Mouse (Mus musculus): ENCODE results near the gene Gm20388. TPM values are rescaled to one million over a fixed set of nuclear protein-coding genes. Genes with fewer than 3 reads are reported as not detected.

The Gm20388 gene
- polyA plus RNA-seq, 1 experiment from 2014 or later, result 1.4 TPM

GRCm38 (mm10) chr8:120667561-120668373 is 757.1 kb downstream of the Gm20388 start, which contains the start of the genes Gm27021 and Cox4i1:
TSS of gene Gm27021 (minus strand) at chr8:120668079.
TSS of gene Cox4i1 (plus strand) at chr8:120668222.
- peak; percentile 93 for ATAC-seq (ENCODE audit: low read depth)
- Histone ChIP-seq H3K9me3 (replicated peaks; ENCODE audit: control insufficient read depth, low read length) (no peaks in the 10 kb centered on the region), H3K4me3 (ENCODE audit: low read depth, low read length) (peak within 1 kb of the TSS; percentile 92), H3K36me3 (ENCODE audit: control insufficient read depth, insufficient read depth) (peaks cover 22% of the 10 kb centered on the region), H3K27me3 (ENCODE audit: control insufficient read depth, insufficient read depth, low read depth, low read length) (no peaks in the 10 kb centered on the region), H3K9ac (ENCODE audit: low read depth, low read length) (peak within 1 kb of the TSS; percentile 94), H3K4me2 (ENCODE audit: low read depth, low read length) (peak within 1 kb of the TSS; percentile 91), H3K4me1 (ENCODE audit: control insufficient read depth, low read depth, low read length) (peaks cover 27% of the 10 kb centered on the region), H3K27ac (ENCODE audit: low read length) (peak within 1 kb of the TSS; percentile 94)
- WGBS (ENCODE audit: insufficient replicate concordance), result under 1% methylated on average over 104 of the region's 105 CpGs

GRCm38 (mm10) chr8:120668374-120668905 is 757.8 kb downstream of the Gm20388 start, which contains the start of gene Emc8:
TSS of gene Emc8 (minus strand) at chr8:120668573.
- Histone ChIP-seq H3K36me3 (ENCODE audit: control insufficient read depth, insufficient read depth) (peaks cover 29% of the 10 kb centered on the region), H3K4me1 (ENCODE audit: control insufficient read depth, low read depth, low read length) (peaks cover 27% of the 10 kb centered on the region)
- under 1% methylated on average over 49 of the region's 51 CpGs for WGBS (ENCODE audit: insufficient replicate concordance)

GRCm38 (mm10) chr8:120671775-120672174 is 761.1 kb downstream of the Gm20388 start:
- Histone ChIP-seq H3K27me3 (ENCODE audit: control insufficient read depth, insufficient read depth, low read depth, low read length) (no peaks in the 10 kb centered on the region), H3K4me2 (ENCODE audit: low read depth, low read length) (no peak overlapping the region), H3K9me3 (replicated peaks; ENCODE audit: control insufficient read depth, low read length) (no peaks in the 10 kb centered on the region), H3K27ac (ENCODE audit: low read length) (no peak overlapping the region), H3K4me1 (ENCODE audit: control insufficient read depth, low read depth, low read length) (peaks cover 13% of the 10 kb centered on the region), H3K36me3 (ENCODE audit: control insufficient read depth, insufficient read depth) (peaks cover 35% of the 10 kb centered on the region), H3K4me3 (ENCODE audit: low read depth, low read length) (no peak overlapping the region), H3K9ac (ENCODE audit: low read depth, low read length) (no peak overlapping the region)
- ATAC-seq (ENCODE audit: low read depth), result no peak
- WGBS (ENCODE audit: insufficient replicate concordance), result 70% methylated on average over 6 of the region's 6 CpGs

More at GRCm38 (mm10) chr8:120668374-120668905, 757.8 kb downstream of the Gm20388 start, which contains the start of gene Emc8:
- H3K9ac ChIP-seq (ENCODE audit: low read depth, low read length), result peak within 1 kb of the TSS; percentile 94
- ATAC-seq (ENCODE audit: low read depth), result peak; percentile 53
- peak within 1 kb of the TSS; percentile 94 for H3K27ac ChIP-seq (ENCODE audit: low read length)
- peak within 1 kb of the TSS; percentile 91 for H3K4me2 ChIP-seq (ENCODE audit: low read depth, low read length)
- peak within 1 kb of the TSS; percentile 92 for H3K4me3 ChIP-seq (ENCODE audit: low read depth, low read length)
- H3K9me3 ChIP-seq (replicated peaks; ENCODE audit: control insufficient read depth, low read length), result no peaks in the 10 kb centered on the region
- H3K27me3 ChIP-seq (ENCODE audit: control insufficient read depth, insufficient read depth, low read depth, low read length), result no peaks in the 10 kb centered on the region

GRCm38 (mm10) chr8:120672626-120673229 is 762.1 kb downstream of the Gm20388 start:
- ATAC-seq (ENCODE audit: low read depth), result no peak
- H3K4me1 ChIP-seq (ENCODE audit: control insufficient read depth, low read depth, low read length), result peaks cover 9% of the 10 kb centered on the region
- H3K27me3 ChIP-seq (ENCODE audit: control insufficient read depth, insufficient read depth, low read depth, low read length), result no peaks in the 10 kb centered on the region
- no peaks in the 10 kb centered on the region for H3K9me3 ChIP-seq (replicated peaks; ENCODE audit: control insufficient read depth, low read length)
- H3K4me2 ChIP-seq (ENCODE audit: low read depth, low read length), result no peak overlapping the region
- H3K9ac ChIP-seq (ENCODE audit: low read depth, low read length), result no peak overlapping the region
- H3K36me3 ChIP-seq (ENCODE audit: control insufficient read depth, insufficient read depth), result peaks cover 35% of the 10 kb centered on the region
- H3K27ac ChIP-seq (ENCODE audit: low read length), result no peak overlapping the region
- WGBS (ENCODE audit: insufficient replicate concordance), result 85% methylated on average over 16 of the region's 16 CpGs
- no peak overlapping the region for H3K4me3 ChIP-seq (ENCODE audit: low read depth, low read length)

GRCm38 (mm10) chr8:120673298-120673697 is 762.7 kb downstream of the Gm20388 start:
- Histone ChIP-seq H3K4me3 (ENCODE audit: low read depth, low read length) (no peak overlapping the region), H3K36me3 (ENCODE audit: control insufficient read depth, insufficient read depth) (peaks cover 35% of the 10 kb centered on the region), H3K27ac (ENCODE audit: low read length) (no peak overlapping the region), H3K4me2 (ENCODE audit: low read depth, low read length) (no peak overlapping the region), H3K9me3 (replicated peaks; ENCODE audit: control insufficient read depth, low read length) (no peaks in the 10 kb centered on the region), H3K27me3 (ENCODE audit: control insufficient read depth, insufficient read depth, low read depth, low read length) (no peaks in the 10 kb centered on the region), H3K9ac (ENCODE audit: low read depth, low read length) (no peak overlapping the region), H3K4me1 (ENCODE audit: control insufficient read depth, low read depth, low read length) (peaks cover 9% of the 10 kb centered on the region)
- no peak for ATAC-seq (ENCODE audit: low read depth)
- WGBS (ENCODE audit: insufficient replicate concordance), result 91% methylated on average over 7 of the region's 7 CpGs

- Histone ChIP-seq H3K36me3 (ENCODE audit: control insufficient read depth, insufficient read depth) (peaks cover 27% of the 10 kb centered on the region), H3K9me3 (replicated peaks; ENCODE audit: control insufficient read depth, low read length) (no peaks in the 10 kb centered on the region), H3K9ac (ENCODE audit: low read depth, low read length) (no peak overlapping the region), H3K4me1 (ENCODE audit: control insufficient read depth, low read depth, low read length) (peaks cover 7% of the 10 kb centered on the region), H3K4me2 (ENCODE audit: low read depth, low read length) (no peak overlapping the region), H3K27ac (ENCODE audit: low read length) (no peak overlapping the region), H3K4me3 (ENCODE audit: low read depth, low read length) (no peak overlapping the region), H3K27me3 (ENCODE audit: control insufficient read depth, insufficient read depth, low read depth, low read length) (no peaks in the 10 kb centered on the region)
- WGBS (ENCODE audit: insufficient replicate concordance), result 78% methylated on average over 8 of the region's 8 CpGs
- no peak for ATAC-seq (ENCODE audit: low read depth)
Observed at GRCm38 (mm10) chr8:120675718-120676117, 765.1 kb downstream of the Gm20388 start.

- Histone ChIP-seq H3K9me3 (replicated peaks; ENCODE audit: control insufficient read depth, low read length) (no peaks in the 10 kb centered on the region), H3K27ac (ENCODE audit: low read length) (no peak overlapping the region), H3K4me1 (ENCODE audit: control insufficient read depth, low read depth, low read length) (peaks cover 7% of the 10 kb centered on the region), H3K4me2 (ENCODE audit: low read depth, low read length) (no peak overlapping the region), H3K4me3 (ENCODE audit: low read depth, low read length) (no peak overlapping the region), H3K36me3 (ENCODE audit: control insufficient read depth, insufficient read depth) (peaks cover 6% of the 10 kb centered on the region), H3K9ac (ENCODE audit: low read depth, low read length) (no peak overlapping the region), H3K27me3 (ENCODE audit: control insufficient read depth, insufficient read depth, low read depth, low read length) (no peaks in the 10 kb centered on the region)
- 0 out of 2 replicates have a peak, but pooled peaks have one; percentile 23 for ATAC-seq (ENCODE audit: low read depth)
- 13% methylated on average over 10 of the region's 10 CpGs for WGBS (ENCODE audit: insufficient replicate concordance)
Observed at GRCm38 (mm10) chr8:120678447-120678846, 767.8 kb downstream of the Gm20388 start.

GRCm38 (mm10) chr8:120679629-120680387 is 769.2 kb downstream of the Gm20388 start:
- no peak overlapping the region for H3K4me3 ChIP-seq (ENCODE audit: low read depth, low read length)
- no peaks in the 10 kb centered on the region for H3K27me3 ChIP-seq (ENCODE audit: control insufficient read depth, insufficient read depth, low read depth, low read length)
- H3K9ac ChIP-seq (ENCODE audit: low read depth, low read length), result no peak overlapping the region
- H3K27ac ChIP-seq (ENCODE audit: low read length), result no peak overlapping the region
- H3K4me2 ChIP-seq (ENCODE audit: low read depth, low read length), result no peak overlapping the region
- peak; percentile 59 for ATAC-seq (ENCODE audit: low read depth)
- WGBS (ENCODE audit: insufficient replicate concordance), result 15% methylated on average over 11 of the region's 11 CpGs
- no peaks in the 10 kb centered on the region for H3K36me3 ChIP-seq (ENCODE audit: control insufficient read depth, insufficient read depth)
- H3K4me1 ChIP-seq (ENCODE audit: control insufficient read depth, low read depth, low read length), result peaks cover 7% of the 10 kb centered on the region
- no peaks in the 10 kb centered on the region for H3K9me3 ChIP-seq (replicated peaks; ENCODE audit: control insufficient read depth, low read length)

Data from liver, embryonic 16.5 days (tissue).